Mouse (Mus musculus) kidney, adult 11 months (tissue): Measurements from ENCODE around the gene Cenpp.

Experiments used
- DNase-seq: peaks from one replicate; pipeline ENCODE4 v3.0.0; 2022

Cenpp gene

GRCm38 (mm10) chr13:49507176-49507575 is 145.4 kb downstream of the Cenpp start:
- DNase-seq = no peak

- no peak for DNase-seq
These were observed 146.8 kb downstream of the Cenpp start for GRCm38 (mm10) chr13:49505776-49506175.

- DNase-seq = no peak
These were observed 148.1 kb downstream of the Cenpp start, which contains the start of gene Ecm2 for GRCm38 (mm10) chr13:49504510-49504909. Gene Ecm2 (plus strand): TSS chr13:49504810.

- no peak for DNase-seq
These were observed 159.9 kb downstream of the Cenpp start, which contains the start of gene Tes3-ps for GRCm38 (mm10) chr13:49492376-49493368. Gene Tes3-ps (plus strand): TSS chr13:49493318.

GRCm38 (mm10) chr13:49485388-49485787 is 167.2 kb downstream of the Cenpp start:
- no peak for DNase-seq

GRCm38 (mm10) chr13:49480551-49480950 is 172.0 kb downstream of the Cenpp start:
- DNase-seq = no peak

- DNase-seq = peak; percentile 70
These were observed 172.5 kb downstream of the Cenpp start for GRCm38 (mm10) chr13:49480057-49480456.

- DNase-seq = no peak
These were observed 173.2 kb downstream of the Cenpp start for GRCm38 (mm10) chr13:49479399-49479798.

GRCm38 (mm10) chr13:49478851-49479374 is 173.7 kb downstream of the Cenpp start:
- DNase-seq = no peak

GRCm38 (mm10) chr13:49477887-49478286 is 174.7 kb downstream of the Cenpp start:
- DNase-seq = no peak

- DNase-seq = no peak
These were observed 179.9 kb downstream of the Cenpp start for GRCm38 (mm10) chr13:49472676-49473005.

- no peak for DNase-seq
These were observed 180.5 kb downstream of the Cenpp start for GRCm38 (mm10) chr13:49471981-49472675.

GRCm38 (mm10) chr13:49470806-49471205 is 181.8 kb downstream of the Cenpp start:
- DNase-seq = no peak

- no peak for DNase-seq
These were observed 182.3 kb downstream of the Cenpp start for GRCm38 (mm10) chr13:49470319-49470718.

GRCm38 (mm10) chr13:49469002-49469401 is 183.6 kb downstream of the Cenpp start:
- no peak for DNase-seq

GRCm38 (mm10) chr13:49467585-49467984 is 185.0 kb downstream of the Cenpp start:
- DNase-seq = no peak

- DNase-seq = no peak
These were observed 186.1 kb downstream of the Cenpp start for GRCm38 (mm10) chr13:49466393-49467075.

GRCm38 (mm10) chr13:49465875-49466274 is 186.7 kb downstream of the Cenpp start:
- DNase-seq = no peak

GRCm38 (mm10) chr13:49462921-49463320 is 189.7 kb downstream of the Cenpp start:
- DNase-seq = no peak

GRCm38 (mm10) chr13:49461458-49462132 is 191.0 kb downstream of the Cenpp start:
- peak; percentile 85 for DNase-seq

GRCm38 (mm10) chr13:49460692-49461414 is 191.7 kb downstream of the Cenpp start:
- no peak for DNase-seq

GRCm38 (mm10) chr13:49460276-49460675 is 192.3 kb downstream of the Cenpp start:
- DNase-seq = no peak
